Mouse (Mus musculus) E14TG2a.4 (cell line): Measurements from ENCODE around the gene Fmn2.

Source experiments
- CTCF ChIP-seq: conservative IDR thresholded peaks from 2 replicates; pipeline ENCODE4 v1.5.1; 2014; ENCODE audit warnings: low read length
- NANOG ChIP-seq: IDR thresholded peaks from 2 replicates; pipeline ENCODE4 v1.6.1; 2014; ENCODE audit warnings: borderline replicate concordance, low read length, mixed read lengths
- POU5F1 ChIP-seq: IDR thresholded peaks from 2 replicates; pipeline ENCODE4 v1.6.1; 2014; ENCODE audit warnings: low read length, borderline replicate concordance

GRCm38 (mm10) chr1:174640901-174641300 lies 139.3 kb downstream of the Fmn2 start:
- TF ChIP-seq CTCF (no peak), POU5F1 (no peak), NANOG (no peak)
